Mouse (Mus musculus): ENCODE results near the gene Sf1.

DNA sequence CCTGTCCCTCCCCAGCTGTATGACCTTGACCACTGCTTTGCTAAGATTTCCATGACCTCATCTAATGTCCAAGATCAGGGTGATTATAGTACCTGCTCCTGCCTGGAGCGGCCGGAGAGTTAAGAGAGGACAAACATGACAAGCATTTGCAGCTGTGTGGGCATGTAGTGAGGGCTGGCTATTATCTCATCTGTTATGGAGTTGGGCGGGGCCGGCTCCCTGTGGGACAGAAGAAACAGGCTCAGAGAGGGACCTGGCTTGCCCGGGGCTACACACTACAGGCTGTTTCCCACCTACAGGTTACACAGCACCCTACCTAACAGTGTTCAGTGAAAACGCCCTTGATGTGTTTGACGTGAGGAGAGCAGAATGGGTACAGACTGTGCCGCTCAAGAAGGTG is 42.1 kb upstream of the Sf1 start:
- TF ChIP-seq CTCF (IDR thresholded peaks at IDR 0.05; ENCODE audit: low read depth) = no peak
- no peak for TF ChIP-seq EP300 (IDR thresholded peaks at IDR 0.05; ENCODE audit: low read depth)

Measured in heart, postnatal 0 days (tissue).